Mouse (Mus musculus) heart, embryonic 13.5 days (tissue): ENCODE measurements at regions not wholly inside any gene's neighbourhood (a gene's known extent, or its start where the extent isn't known, plus 50 kb on each side); places are given as distances from the start of the nearest gene placed in this dataset.

ENCODE experiments used
- ATAC-seq: fragments of 200-750 bp; cut with Nextera tagmentation; 2 replicates; pipeline ENCODE4 v1.8.0; 2017; ENCODE audit warnings: moderate TSS enrichment; ENCODE audit not compliant: insufficient number of reproducible peaks, low FRiP score, low TSS enrichment; ENCODE audit errors: extremely low read depth
- H3K27ac ChIP-seq: fragments of 300-500 bp; sonication (generic); replicated peaks from 2 replicates; pipeline ENCODE4 v1.5.1; 2015; ENCODE audit warnings: moderate library complexity, mild to moderate bottlenecking, inconsistent platforms
- H3K27me3 ChIP-seq: fragments of 300-500 bp; sonication (generic); replicated peaks from 2 replicates; pipeline ENCODE4 v1.6.1; 2015; ENCODE audit warnings: mild to moderate bottlenecking, inconsistent platforms
- H3K36me3 ChIP-seq: fragments of 300-500 bp; sonication (generic); 2 replicates; pipeline ENCODE4 v1.6.1; 2015; ENCODE audit warnings: mild to moderate bottlenecking, inconsistent platforms
- H3K4me1 ChIP-seq: fragments of 300-500 bp; sonication (generic); 2 replicates; pipeline ENCODE4 v1.6.1; 2015; ENCODE audit warnings: inconsistent platforms
- H3K4me2 ChIP-seq: fragments of 300-500 bp; sonication (generic); 2 replicates; pipeline ENCODE4 v1.6.1; 2015; ENCODE audit warnings: inconsistent platforms, mild to moderate bottlenecking, moderate library complexity
- H3K4me3 ChIP-seq: fragments of 300-500 bp; sonication (generic); 2 replicates; pipeline ENCODE4 v1.5.1; 2015; ENCODE audit warnings: moderate library complexity, mild to moderate bottlenecking, inconsistent platforms
- H3K9ac ChIP-seq: fragments of 300-500 bp; sonication (generic); 2 replicates; pipeline ENCODE4 v1.6.1; 2015; ENCODE audit warnings: inconsistent platforms, mild to moderate bottlenecking, moderate library complexity
- H3K9me3 ChIP-seq: fragments of 300-500 bp; sonication (generic); 2 replicates; pipeline ENCODE4 v1.6.1; 2016; ENCODE audit warnings: inconsistent platforms
- WGBS: fragments of 180-500 bp; shearing (Covaris S2); methylation state at CpG from one replicate; pipeline ENCODE4 v1.1.7; 2015; ENCODE audit warnings: mixed read lengths; 5-methylcytosine and 5-hydroxymethylcytosine counted together

DNA sequence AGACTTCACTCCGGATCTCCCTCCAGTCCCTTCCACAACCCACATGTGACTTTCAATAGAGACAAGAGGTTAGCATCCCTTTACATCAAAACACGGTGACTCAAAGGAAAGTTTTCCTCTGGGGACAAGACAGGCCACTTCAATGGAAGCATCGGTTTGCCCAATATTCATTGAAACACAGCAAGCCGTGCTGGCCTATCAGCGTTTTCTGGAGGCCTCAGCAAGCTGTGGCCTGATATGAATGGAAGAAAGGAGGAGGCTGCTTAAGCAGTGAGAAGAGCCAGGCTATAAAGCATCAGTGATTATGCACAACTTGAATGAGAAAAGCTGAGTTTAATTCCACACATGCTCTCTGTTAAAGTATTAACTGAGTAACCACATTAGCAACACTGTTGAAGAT is 125.3 kb upstream of the Map3k7 start:
- ATAC-seq = no peak
- Histone ChIP-seq H3K4me3 (no peak overlapping the region), H3K9me3 (peaks cover 7% of the 10 kb centered on the region; the same call in 1 of the 2 replicates), H3K27me3 (no peaks in the 10 kb centered on the region), H3K4me1 (peaks cover 61% of the 10 kb centered on the region), H3K27ac (peak overlapping the region; percentile 62; the same call in 1 of the 2 replicates), H3K36me3 (no peaks in the 10 kb centered on the region), H3K4me2 (no peak overlapping the region), H3K9ac (no peak overlapping the region)
- 34% methylated on average over 5 of the region's 5 CpGs for WGBS

GRCm38 (mm10) chr4:31849763-31850162 is 114.1 kb upstream of the Map3k7 start:
- H3K4me1 ChIP-seq = no peaks in the 10 kb centered on the region
- H3K9me3 ChIP-seq = peaks cover 9% of the 10 kb centered on the region; the same call in 1 of the 2 replicates
- WGBS = 74% methylated on average over 6 of the region's 6 CpGs
- no peak overlapping the region for H3K4me3 ChIP-seq
- no peaks in the 10 kb centered on the region for H3K27me3 ChIP-seq
- no peak overlapping the region for H3K27ac ChIP-seq
- H3K9ac ChIP-seq = no peak overlapping the region
- H3K4me2 ChIP-seq = no peak overlapping the region
- peaks cover 17% of the 10 kb centered on the region for H3K36me3 ChIP-seq
- no peak for ATAC-seq

DNA sequence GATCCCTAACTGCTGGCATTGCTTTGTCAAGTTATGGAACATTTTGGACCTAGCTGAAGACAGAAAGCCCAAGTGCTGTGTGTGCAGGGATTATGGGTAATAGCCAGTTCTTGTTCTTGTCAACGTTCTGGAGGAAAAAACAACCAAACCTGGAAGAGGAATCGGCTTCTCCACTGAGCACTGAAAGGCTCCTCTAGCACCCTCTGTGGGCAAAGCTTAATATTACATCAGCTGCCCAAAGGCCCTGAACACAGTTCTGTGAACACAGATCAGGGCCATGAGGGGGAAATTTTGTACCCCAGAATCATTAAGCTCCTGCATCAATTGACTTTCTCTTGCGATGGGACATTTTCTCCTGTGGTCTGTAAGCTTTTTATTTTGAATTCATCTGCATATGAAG is 112.9 kb upstream of the Map3k7 start:
- Histone ChIP-seq H3K27me3 (no peaks in the 10 kb centered on the region), H3K9me3 (peaks cover 9% of the 10 kb centered on the region; the same call in 1 of the 2 replicates), H3K9ac (no peak overlapping the region), H3K27ac (no peak overlapping the region), H3K4me3 (no peak overlapping the region), H3K4me2 (no peak overlapping the region), H3K36me3 (peaks cover 17% of the 10 kb centered on the region), H3K4me1 (no peaks in the 10 kb centered on the region)
- 47% methylated on average over 3 of the region's 3 CpGs for WGBS
- no peak for ATAC-seq

DNA sequence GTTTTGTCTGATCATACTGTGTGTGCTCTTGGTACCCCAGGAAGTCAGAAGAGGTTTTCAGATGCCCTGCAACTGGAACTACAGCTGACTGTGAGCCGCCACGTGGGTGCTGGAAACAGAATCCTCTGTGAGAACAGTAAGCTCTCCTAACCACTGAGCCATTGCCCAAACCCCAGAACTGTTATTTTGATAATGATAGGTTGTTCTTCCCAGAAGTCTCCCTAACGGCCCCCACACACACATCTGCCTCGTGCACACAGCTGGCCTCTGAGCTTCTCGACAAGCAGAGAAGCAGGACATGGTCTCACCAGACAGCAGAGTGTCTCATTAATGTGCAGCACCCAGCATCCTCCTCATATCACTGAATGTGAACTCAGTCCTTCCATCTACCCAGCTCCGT is 110.0 kb upstream of the Map3k7 start:
- H3K4me2 ChIP-seq = no peak overlapping the region
- ATAC-seq = no peak
- 75% methylated on average over 6 of the region's 6 CpGs for WGBS
- H3K4me1 ChIP-seq = no peaks in the 10 kb centered on the region
- peaks cover 4% of the 10 kb centered on the region for H3K36me3 ChIP-seq
- H3K9ac ChIP-seq = no peak overlapping the region
- no peak overlapping the region for H3K27ac ChIP-seq
- H3K4me3 ChIP-seq = no peak overlapping the region
- H3K9me3 ChIP-seq = 0 out of 2 replicates have a peak, but pooled peaks cover under 1% of the 10 kb centered on the region
- H3K27me3 ChIP-seq = no peaks in the 10 kb centered on the region

- Histone ChIP-seq H3K9me3 (peaks cover 5% of the 10 kb centered on the region), H3K27me3 (no peaks in the 10 kb centered on the region), H3K4me3 (no peak overlapping the region), H3K27ac (no peak overlapping the region), H3K4me2 (no peak overlapping the region), H3K9ac (no peak overlapping the region), H3K36me3 (peaks cover 4% of the 10 kb centered on the region; the same call in 1 of the 2 replicates), H3K4me1 (0 out of 2 replicates have a peak, but pooled peaks cover 3% of the 10 kb centered on the region)
- WGBS = 82% methylated on average over 2 of the region's 2 CpGs
- no peak for ATAC-seq
These were observed 103.5 kb upstream of the Map3k7 start for GRCm38 (mm10) chr4:31860389-31860788.

DNA sequence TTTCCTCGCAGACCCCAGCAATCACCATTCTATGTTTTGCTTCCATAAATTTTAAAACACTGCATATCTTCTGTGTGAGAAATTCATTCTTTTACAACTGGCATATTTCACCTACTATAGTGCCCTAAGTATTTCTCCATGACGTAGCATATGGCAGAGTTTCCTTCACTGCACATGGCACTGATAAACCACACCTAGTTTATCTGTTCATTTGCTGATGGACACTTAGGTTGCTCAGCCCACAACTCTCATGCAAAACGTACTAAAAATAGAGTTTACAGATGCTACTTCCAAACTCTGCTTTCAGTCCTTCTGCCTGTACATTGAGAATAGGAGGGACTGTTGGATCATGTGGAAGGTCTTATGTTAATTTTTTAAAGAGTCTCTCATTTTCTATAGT is 102.7 kb upstream of the Map3k7 start:
- peaks cover 5% of the 10 kb centered on the region for H3K9me3 ChIP-seq

GRCm38 (mm10) chr4:31872985-31873983 is 90.6 kb upstream of the Map3k7 start:
- Histone ChIP-seq H3K27ac (peak overlapping the region; percentile 75), H3K9ac (no peak overlapping the region), H3K9me3 (no peaks in the 10 kb centered on the region), H3K4me2 (no peak overlapping the region), H3K27me3 (no peaks in the 10 kb centered on the region), H3K4me1 (peaks cover 41% of the 10 kb centered on the region), H3K36me3 (no peaks in the 10 kb centered on the region), H3K4me3 (no peak overlapping the region)
- WGBS = 70% methylated on average over 9 of the region's 9 CpGs
- ATAC-seq = 0 out of 2 replicates have a peak, but pooled peaks have one; percentile 70

More for the DNA sequence above, 102.7 kb upstream of the Map3k7 start:
- no peak overlapping the region for H3K4me3 ChIP-seq
- H3K9ac ChIP-seq = no peak overlapping the region
- ATAC-seq = no peak
- H3K27ac ChIP-seq = no peak overlapping the region
- no peak overlapping the region for H3K4me2 ChIP-seq
- 0 out of 2 replicates have a peak, but pooled peaks cover 3% of the 10 kb centered on the region for H3K4me1 ChIP-seq
- no peaks in the 10 kb centered on the region for H3K27me3 ChIP-seq
- 55% methylated on average over 3 of the region's 3 CpGs for WGBS
- peaks cover 4% of the 10 kb centered on the region; the same call in 1 of the 2 replicates for H3K36me3 ChIP-seq

DNA sequence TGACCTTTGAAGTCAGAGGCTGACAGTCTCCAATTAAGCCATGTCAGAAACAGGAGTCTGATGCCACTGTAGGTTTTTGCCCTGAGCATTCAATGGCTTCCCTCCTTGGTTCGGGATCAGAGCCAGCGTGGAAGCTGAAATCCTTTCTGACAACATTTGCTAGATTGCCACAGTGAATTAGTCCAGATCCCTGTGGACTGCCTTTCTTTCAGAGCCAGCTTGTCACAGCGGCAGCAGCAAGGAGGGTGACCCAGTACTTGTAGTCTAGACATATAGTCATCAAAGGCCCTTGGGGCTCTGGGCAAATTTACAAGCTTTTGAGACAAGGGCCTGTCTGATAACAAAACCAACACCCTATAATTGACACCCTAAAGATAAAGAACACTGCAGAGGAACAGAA is 86.5 kb upstream of the Map3k7 start:
- H3K36me3 ChIP-seq = no peaks in the 10 kb centered on the region
- WGBS = 10% methylated on average over 3 of the region's 3 CpGs
- peaks cover 55% of the 10 kb centered on the region for H3K4me1 ChIP-seq
- no peaks in the 10 kb centered on the region for H3K9me3 ChIP-seq
- H3K27ac ChIP-seq = peak overlapping the region; percentile 84
- H3K4me2 ChIP-seq = peak overlapping the region; percentile 40
- ATAC-seq = no peak; the same call in 1 of the 2 replicates
- H3K27me3 ChIP-seq = no peaks in the 10 kb centered on the region
- peak overlapping the region; percentile 21 for H3K4me3 ChIP-seq
- no peak overlapping the region for H3K9ac ChIP-seq

- ATAC-seq = no peak
- H3K27ac ChIP-seq = peak overlapping the region; percentile 84
- H3K9me3 ChIP-seq = no peaks in the 10 kb centered on the region
- peaks cover 47% of the 10 kb centered on the region for H3K4me1 ChIP-seq
- H3K27me3 ChIP-seq = no peaks in the 10 kb centered on the region
- no peak overlapping the region for H3K9ac ChIP-seq
- H3K36me3 ChIP-seq = no peaks in the 10 kb centered on the region
- 61% methylated on average over 10 of the region's 10 CpGs for whole genome bisulfite sequencing
- H3K4me2 ChIP-seq = no peak overlapping the region
- H3K4me3 ChIP-seq = no peak overlapping the region
These were observed 85.3 kb upstream of the Map3k7 start for GRCm38 (mm10) chr4:31878493-31879191.

DNA sequence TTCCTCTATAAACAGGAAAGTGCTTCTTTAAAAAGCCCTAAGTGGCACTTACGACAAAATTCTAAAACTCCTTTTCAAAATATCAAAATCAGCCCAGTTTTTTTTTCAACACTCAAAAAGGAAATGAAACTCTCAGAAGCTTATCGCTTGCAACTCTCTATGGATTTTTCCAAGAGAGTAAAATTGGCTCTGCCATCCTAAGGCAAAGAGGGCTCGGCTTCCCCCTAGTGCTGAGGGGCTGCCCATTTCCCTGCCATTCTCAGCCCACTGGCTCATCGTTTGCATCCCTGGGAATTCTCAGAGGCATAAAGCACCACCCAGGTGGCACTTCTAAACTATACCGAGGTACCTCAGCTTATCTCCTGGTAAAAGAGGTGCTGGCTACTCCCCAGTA is 84.7 kb upstream of the Map3k7 start:
- Histone ChIP-seq H3K27ac (peak overlapping the region; percentile 41), H3K27me3 (no peaks in the 10 kb centered on the region), H3K36me3 (no peaks in the 10 kb centered on the region), H3K9me3 (no peaks in the 10 kb centered on the region), H3K9ac (peak overlapping the region; percentile 6; the same call in 1 of the 2 replicates), H3K4me2 (peak overlapping the region; percentile 28), H3K4me1 (peaks cover 43% of the 10 kb centered on the region), H3K4me3 (no peak overlapping the region)
- 39% methylated on average over 5 of the region's 5 CpGs for WGBS
- no peak for ATAC-seq

DNA sequence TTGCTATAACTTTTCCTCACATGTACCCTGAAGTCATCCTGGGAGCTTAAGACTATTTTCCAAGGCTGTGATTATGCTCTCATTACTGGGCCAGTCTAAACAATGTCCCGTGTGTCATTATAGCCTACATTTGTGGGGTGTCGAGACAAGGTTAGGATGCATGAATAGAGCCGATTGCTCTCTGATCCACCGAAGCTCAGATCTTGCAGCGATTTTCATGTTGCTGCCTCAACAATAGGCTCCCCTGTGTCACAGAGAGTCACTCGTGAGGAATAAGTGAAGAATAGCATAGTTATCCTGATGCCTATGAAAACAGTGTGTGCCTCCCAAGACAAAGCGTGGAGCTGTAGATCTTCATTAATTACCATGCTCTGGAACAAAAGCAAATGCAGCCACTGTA is 83.7 kb upstream of the Map3k7 start:
- Histone ChIP-seq H3K9me3 (no peaks in the 10 kb centered on the region), H3K9ac (no peak overlapping the region), H3K4me3 (no peak overlapping the region), H3K27me3 (no peaks in the 10 kb centered on the region), H3K4me2 (no peak overlapping the region), H3K4me1 (peaks cover 37% of the 10 kb centered on the region), H3K36me3 (no peaks in the 10 kb centered on the region), H3K27ac (peak overlapping the region; percentile 41)
- ATAC-seq = no peak
- WGBS = 76% methylated on average over 7 of the region's 7 CpGs
